Mouse (Mus musculus) forelimb bud, embryonic 11.5 days (tissue): ENCODE results near the gene Dcst1.

Experiments used
- DNase-seq: peaks from one replicate; pipeline ENCODE4 v3.0.0-alpha.2; 2012; ENCODE audit warnings: low read depth, low spot score

Dcst1 gene

DNA sequence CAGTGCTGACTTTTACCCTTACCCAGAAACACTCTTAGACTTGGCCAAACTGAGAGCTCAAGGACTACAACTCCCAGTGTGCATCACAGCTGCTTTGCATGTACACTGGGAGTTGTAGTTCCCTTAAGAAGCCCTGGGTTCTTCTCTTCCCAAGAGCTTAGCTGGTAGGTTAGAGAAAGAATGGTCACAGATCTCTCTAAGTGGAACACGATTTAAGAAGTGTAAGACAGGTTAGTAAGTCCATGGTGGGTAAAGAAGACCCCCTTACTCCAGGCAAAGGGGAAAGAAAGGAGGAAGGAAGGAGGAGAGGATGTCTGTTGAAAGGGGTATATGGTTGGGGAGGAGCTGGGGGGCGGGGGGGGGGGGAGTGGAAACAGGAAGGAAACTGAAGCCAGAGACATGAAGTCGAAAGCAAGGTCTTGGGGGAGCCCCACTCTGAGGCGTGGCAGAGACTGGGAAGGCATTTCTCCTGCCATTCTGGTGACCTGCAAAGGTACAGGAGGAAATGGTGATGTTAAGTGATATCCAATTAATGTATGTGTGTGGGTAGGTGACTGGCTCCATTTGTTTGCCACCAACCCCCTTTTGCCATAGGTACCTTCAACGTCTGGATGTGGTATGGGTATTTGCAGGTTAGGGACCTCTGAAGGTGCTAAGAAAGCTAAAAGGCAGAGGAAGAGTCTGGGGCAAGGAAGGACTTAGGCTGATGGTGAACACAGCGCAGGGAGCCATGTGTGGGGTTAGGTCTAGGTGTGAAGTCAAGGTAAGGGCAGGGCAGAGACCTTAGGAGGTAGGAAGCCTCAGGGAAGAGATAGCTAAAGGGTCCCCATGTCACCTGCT lies 24.1 kb upstream of the Dcst1 start:
- no peak for DNase-seq

DNA sequence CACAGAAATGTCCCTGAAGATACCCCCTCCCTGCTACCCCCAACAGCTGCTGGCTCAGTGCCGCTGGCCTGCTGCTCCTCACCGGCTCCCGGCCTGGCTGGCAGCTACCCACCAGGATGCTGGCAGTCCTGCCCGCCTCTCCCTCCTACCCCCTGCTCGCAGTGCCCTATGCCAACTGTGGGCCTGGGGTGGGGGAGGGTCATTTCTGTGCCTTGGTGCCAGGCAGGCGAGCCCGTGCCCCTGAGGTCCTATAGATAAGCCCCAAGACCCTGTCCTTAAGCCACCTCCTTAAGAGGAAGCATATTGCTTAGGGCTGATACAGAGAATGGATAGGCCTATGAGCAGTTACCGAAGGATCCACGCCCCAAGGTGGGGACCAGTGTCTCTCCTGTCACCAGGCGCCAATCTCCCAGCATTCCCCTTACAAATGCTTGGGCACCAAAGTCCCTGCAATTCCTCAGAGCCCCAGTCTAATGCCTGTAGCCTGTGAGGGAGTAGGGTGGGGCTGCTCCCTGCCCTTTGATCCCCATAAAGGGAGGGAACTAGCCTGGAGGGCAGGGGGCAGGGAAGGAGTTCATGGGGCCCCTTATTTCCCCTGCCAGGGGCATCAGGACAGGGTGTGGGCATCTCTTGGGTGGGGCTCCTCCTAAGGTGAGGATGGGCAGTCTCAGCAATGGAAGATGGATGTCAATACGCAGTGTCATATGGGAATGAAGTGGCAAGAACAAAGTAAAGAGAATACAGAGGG lies 23.3 kb upstream of the Dcst1 start:
- no peak for DNase-seq

DNA sequence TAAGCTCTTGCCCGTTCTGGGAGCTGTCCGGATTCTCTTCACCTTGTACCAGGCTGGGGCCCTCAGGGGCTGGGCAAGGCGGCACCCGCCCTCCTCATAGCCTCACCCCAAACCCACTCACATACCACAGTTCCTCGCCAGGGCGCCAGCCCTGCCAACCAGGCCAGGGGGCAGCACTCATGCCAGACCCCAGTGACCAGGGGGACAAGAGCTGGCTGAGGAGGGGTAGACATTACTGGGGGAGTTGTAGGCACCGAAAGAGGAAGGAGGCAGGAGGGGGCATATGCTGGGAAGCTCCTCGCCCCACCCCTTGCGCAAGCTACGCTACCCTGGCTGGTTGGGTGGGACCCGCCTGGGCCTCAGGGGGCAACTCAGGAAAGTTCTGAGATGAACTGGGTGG lies 22.6 kb upstream of the Dcst1 start:
- DNase-seq: no peak

DNA sequence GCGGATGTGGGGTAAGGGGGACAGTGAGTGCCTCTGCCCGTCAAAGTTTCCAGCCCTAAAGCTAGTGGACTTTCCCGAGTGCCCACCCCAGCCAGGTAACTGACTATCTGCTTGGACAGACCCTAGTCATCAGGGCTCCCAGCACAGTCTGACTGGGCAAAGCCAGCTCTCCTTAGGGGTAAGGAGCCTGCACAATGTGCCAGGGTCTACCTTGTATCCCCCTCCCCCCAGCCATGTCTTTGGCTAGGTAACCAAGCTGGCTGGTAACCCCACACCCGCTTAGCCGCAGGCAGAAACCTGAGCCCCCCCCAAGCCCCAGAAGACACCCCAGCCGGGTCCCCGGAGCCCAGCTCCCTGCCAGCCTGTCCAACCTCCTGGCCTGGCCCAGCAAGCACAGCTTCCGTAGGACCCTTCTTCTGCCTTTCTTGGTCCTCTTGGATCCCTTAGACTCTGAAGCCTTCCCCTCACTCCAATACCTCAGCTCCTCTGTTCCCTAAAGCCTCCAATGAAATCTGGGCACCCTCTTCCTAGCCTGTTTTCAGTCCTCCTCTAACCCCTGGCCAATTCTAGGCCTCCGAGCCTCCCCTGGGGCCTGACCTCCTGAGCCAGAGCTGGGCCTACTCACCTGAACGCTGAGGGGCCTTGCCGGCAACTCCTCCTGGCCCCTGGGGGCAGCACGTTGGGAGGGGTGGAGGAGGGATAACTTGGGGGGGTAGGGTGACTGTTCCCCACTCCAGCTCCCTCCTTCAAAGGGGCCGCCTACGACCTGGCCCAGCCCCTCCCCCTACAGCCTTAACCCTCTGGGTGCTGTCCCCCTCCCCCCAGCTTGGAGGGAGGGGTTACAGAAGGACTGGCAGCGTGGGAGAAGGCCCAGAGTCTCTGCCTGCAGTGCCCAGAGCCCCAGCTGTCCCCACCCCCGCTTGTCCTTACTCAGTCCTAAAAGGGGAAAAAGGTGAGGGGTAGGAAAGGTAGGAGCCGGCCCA lies 21.7 kb upstream of the Dcst1 start:
- DNase-seq: no peak

DNA sequence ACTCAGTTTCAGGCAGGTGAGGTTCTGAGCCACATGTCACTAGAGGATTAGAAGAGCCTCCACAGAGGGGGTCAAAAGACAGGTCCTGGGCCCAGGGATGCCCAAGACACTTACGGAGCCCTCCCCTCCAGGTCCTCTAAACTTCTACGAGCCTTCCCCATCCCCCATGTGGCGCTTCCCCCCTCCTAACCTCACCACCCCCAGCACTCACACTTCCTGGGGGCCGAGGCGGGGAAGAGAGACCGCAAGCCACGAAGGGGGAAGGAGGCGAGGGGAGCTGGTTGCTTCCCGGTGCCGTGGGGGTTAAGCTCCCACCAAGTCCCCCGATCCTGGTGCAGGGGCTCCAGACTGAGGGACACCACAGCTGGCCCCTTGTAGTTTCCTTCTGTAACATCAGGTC lies 20.4 kb upstream of the Dcst1 start:
- DNase-seq: no peak

DNA sequence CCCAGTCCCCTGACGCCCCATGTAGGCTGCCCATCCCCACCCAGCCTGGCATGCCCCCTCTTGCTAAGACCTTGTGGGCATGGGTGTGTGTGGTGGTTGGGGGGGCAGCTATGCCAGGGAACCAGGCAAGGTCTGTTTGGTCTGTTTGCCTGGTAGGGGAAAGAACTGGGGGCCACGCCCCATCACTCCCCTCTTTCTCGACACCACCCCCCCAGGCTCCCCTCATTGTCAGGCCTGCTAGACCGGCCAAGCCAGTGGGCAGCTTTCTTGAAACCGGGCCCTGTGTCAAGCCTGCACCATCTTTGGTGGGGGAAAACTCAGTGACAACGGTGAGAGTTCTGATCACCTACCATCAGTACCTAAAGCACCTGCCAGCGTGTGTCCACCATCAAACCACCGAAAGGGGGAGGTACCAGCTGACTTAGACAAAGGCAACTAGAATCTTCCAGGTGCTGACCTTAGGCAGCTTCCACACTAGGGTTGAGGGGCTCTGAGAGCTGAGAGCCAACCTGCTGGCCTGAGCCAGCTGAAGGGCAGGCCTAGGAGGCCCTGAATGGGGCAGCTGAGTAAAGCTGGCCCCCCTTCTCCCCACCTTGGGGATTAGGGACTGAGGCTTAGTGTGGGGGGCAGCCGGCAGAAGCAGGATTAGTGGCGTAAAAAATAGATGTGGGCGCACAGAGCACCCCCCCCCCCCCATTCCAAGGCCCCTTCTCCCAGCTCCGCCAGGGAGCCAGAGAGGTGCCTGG lies 19.5 kb upstream of the Dcst1 start:
- DNase-seq: no peak

DNA sequence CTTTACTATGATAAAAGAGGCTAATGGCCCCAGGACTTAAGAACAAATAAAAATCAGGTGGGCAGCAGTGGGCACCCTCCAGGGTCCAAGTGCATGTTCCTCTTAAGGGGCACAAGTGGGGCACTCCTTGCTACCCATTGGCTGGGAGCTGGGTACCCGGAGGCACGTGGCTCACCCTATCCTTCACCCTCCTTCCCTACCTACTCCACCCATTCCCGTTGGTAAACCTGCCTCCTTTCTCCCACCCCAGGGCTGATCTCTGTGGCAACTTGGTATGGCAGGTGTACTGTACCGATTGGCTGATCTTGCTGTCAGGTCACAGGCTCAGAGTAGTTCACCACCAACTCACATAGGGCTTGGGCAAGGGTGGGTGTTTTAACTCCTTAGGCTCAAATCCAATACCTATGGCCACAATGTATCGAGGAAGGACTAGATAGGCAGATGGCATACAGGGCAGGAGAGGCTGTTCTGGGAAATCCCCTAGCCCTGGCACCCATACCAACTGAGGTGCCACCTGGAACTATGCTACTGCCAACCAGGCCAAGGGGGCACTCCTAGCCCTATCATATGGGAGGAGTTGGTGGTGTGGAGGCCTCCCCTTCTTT lies 18.7 kb upstream of the Dcst1 start:
- no peak for DNase-seq

DNA sequence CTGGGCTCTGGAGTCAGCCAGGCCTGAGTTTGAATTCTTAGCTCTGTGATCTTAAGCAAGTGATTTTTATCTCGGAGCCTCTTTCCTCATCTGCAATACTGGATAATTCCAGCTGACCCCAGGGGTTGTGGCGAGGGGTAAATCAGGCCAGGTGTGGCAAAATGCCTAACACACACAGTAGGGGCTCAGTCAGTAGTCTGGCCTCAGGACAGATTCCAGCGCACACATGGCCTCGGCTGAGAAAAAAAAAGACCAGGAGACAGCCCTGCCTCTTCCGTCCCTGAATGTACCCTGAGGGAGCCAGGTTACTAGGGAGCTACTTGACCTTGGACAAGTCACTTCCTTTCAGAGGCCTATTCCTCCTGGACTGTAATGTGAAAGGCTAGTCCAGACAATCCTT lies 17.9 kb upstream of the Dcst1 start:
- DNase-seq: no peak

DNA sequence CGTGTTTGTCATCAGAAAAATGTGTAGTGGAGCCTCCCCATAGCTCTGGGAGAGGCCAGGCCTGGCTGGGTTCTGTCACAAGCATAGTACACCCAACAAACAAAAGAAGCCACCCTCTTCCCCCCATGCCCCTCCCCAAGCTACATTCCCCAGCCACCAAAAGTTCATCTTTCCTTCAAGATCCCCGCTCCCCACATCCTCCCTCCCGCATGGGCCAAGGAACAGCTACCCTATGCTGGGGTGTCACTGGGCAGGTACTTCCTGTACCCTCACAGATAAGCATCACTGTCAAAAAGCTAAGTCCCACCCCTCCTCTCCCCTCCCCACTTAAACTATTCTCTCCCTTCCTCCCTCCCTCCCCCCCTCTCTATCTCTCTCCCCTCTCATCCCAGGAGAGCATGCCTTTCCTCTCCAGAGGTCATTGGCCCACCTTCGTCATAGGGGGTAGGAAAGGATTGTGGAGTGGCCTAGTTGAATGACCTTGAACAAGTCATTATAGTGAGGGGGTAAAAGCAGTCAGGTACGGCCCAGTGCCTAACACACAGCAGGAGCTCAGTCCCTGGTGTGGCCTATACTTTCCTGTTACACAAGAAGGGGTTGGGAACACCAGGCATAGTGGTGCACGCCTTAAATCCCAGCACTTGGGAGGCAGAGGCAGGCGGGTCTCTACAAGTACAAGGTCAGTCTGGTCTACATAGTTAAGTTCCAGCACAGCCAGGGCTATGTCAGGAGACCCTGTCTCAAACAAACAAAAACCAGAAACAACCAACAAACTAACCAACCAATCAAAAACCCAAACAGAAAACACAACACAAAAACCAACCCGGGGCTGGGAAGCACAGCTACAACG lies 17.2 kb upstream of the Dcst1 start:
- DNase-seq: no peak

DNA sequence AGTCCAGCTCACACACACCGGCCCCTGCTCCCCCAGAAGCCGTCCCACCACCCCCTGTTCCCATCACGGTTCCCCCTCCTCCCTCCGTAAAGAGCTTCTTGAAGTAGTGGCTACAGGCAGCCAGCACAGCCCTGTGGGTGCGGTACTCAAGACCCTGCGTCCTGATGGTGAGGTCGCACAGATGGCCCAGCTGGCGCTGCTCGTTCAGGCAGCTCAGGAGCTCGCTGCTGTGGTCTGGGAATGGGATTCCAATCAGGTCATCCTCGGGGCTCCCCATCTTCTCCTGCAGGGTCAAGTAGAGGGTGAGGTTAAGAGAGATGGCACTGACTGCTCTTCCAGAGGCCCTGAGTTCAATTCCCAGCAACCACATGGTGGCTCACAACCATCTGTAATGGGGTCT lies 16.2 kb upstream of the Dcst1 start:
- no peak for DNase-seq

DNA sequence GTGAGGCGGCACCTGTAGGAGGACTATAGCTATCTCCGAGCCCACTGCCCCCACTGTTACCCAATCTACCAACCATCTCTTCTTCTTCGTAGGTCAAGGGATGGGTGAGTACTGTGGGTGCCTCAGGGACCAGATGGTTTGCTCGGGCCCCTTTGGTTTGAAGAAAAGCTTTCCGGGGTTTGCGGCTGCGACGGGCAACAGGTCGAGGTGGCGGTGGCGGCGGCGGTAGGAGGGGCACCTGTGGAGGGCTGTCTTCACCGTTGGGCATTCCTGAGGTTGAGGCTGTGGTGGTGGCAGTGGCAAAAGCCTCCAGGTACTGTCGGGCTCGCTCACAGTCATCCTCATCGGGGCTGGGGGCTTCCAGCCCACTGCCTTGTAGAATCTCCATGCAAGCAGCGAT lies 15.7 kb upstream of the Dcst1 start:
- no peak for DNase-seq

DNA sequence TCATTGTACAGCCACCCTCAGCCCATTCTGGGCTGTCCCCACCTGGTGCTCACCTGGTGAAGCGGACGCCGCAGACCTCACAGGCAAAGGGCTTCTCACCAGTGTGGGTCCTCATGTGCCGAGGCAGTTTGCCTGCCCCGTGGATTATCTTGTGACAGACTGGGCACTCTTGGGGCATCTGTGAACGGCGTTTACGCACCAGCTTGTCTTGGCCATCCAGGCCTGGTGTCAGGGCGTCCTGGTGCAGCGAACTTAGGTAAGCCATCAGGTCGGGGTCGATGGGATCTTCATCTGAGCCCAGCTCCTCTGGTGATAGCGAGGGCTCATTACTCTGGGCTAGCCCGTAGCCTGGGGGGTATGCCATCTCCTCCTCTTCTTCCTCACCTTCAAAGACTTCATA lies 15.2 kb upstream of the Dcst1 start:
- DNase-seq: no peak

DNA sequence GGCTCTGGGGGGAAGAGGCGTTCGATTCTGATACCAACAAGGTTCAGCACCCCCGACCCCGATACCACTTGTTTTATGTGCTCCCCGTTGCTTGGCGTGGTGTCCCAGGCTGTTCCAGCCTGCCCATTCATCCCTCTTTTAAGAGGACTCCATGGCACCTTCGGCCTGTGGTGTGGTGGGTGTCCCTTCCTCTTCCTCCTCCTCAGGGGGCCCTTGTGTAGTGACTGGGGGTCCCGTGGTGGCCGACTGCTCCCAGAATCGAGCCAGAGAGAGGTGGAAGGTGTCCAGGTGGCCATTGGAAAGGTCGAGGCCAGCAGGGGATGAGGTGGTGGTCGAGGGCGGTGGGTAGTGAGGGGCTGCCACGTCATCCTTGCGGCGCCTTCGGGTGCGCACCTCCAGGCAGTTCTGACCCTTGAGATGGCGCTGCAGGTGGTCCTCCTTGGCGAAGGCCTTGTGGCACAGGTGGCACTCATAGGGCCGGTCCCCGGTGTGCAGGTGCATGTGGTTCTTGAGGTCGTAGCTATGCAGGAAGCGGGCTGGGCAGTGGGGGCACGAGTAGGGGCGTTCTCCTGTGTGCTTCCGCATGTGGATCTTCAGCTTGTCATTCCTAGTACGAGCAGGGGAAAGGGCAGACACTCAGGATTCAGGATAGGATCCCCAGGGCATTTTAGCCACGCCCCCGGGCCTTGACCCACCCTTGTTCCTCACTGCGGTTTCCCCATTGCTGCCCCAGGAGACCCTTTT lies 14.5 kb upstream of the Dcst1 start:
- no peak for DNase-seq

DNA sequence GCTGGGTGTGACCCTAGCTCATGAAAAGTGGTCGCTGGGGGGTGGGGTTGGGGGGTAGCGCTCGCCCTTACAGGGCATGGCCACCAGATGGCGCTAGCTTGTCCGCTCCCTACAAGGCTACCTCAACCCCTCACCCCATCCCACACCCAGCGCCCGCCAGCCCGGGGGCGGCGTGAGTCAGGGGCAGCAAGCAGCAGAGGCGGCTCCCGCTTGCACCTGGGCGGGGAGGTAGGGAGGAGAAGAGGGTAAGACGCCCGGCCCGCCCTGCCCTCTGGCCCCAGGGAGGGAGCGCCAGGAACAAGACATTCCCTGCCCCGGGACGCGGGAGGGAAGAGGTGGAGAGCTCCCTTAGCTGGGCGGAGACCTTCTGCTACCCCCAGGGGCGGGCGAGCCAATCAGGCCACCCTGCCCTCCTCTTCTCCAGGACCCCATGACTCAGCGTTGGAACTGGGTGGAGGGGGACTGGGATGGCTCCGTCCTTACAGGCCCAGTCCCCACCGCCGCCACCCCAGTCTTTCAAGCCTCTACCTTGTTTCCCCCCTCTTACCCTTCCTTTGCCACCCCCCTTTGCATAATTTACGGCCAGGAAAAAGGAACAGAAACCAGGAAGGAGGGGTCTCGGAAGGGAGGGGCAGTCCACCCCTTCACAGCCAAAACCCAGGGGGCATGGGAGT lies 13.5 kb upstream of the Dcst1 start:
- DNase-seq: peak; percentile 89

DNA sequence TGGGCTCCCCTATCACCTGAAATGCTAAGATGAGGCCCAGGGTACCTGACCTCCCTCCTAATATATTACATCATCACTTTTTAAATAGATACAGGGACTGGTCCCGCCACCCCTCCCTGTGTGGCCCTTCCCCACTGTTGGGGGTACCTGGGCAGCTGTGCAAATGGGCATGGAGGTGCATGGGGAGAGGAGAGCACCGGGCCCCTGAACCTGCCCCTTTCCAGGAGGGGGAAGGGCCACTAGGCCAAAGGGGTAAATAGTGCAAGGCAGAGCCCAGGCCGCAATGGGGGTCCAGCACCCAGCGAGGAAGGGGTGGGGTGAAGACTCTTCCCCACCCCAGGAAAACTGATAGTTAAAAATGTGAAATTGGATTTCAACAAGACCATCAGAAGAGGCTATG lies 12.8 kb upstream of the Dcst1 start:
- no peak for DNase-seq

DNA sequence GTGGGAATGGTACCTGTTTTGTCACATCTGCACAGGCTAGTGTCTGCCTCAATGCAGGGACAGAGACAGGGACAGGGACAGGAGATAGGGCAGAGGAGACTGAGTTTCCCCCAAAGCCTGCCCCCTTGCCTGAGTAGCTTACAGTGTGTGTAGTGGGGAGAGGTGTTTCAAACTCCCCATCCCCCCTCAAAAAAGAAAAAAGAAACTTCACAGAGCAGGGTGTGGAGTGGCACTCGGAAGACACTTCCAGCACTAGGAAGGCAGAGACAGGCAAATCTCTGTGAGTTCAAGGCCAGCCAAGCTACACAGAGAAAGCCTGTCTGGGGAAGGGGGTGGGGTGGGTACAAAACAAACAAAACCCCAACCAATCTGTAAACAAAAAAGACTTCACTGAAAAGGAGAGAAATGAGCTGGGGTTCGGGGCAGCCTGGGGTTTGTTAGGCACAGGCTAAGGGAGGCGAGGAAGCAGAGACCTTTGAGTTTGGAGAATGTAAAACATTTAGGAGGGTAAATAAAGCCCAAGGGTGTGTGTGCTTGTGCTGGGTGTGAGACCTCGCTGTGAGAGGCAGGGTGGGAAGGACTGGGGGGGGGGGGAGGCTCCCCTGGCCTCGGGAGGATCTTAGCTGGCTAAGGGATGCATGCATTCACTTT lies 8.7 kb upstream of the Dcst1 start:
- DNase-seq: no peak

DNA sequence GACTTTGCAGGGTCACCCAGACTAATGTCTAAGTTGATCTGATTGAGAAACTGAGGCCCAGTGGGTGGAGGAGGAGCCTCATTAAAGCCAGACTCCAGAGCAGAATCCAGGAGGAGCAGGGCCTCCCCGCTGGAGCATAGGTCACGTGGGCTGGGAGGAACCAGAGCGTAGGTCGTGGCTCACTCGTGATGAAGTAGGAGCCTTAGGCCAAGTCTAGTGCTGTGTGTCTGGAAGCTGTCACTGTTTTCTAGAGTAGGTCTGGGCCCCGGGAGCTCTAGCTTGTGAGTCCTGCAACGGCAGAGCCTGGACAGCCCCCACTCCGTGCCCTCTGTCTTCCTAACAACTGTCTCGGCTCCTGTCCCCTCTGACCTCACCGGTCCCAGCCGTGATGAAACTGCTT lies 2.3 kb upstream of the Dcst1 start:
- no peak for DNase-seq
